Mouse (Mus musculus): ENCODE results near the gene Gm19402.

Gene Gm19402

DNA sequence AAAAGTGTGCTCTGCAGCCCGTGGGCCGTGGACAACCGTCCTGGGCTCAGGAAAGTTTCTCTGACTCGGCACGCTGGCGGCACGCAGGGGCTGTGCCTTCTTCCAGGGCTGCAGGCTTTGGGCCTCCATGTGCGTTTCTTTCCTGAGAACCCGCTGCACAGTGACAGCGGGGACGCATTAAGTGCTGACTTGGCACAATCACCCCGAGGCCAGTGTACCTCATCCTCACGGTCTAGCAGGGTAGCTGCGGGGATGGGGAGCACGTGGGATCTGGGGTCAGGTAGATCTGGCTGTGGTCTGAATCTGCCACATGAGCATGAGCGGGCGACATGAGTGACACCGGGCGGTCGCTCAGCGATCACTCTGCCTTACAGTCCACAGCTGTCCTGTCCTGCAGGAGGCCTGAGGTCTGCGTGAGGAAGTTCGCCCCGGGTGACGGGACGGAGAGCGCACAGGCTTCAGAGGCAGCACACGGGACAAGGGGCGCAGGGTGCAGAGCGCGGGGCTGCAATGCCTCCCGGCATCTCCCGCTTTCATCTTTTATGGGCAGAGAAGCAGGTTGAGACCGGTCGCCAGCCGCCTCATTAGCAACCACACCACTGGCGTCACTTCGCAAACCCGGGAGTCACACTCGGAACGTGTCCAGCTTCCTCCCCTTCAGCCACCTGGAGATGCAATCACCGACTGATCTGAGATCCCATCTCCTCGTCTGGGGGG, 26.4 kb downstream of the Gm19402 start:
- peak; percentile 22 for DNase-seq

DNA sequence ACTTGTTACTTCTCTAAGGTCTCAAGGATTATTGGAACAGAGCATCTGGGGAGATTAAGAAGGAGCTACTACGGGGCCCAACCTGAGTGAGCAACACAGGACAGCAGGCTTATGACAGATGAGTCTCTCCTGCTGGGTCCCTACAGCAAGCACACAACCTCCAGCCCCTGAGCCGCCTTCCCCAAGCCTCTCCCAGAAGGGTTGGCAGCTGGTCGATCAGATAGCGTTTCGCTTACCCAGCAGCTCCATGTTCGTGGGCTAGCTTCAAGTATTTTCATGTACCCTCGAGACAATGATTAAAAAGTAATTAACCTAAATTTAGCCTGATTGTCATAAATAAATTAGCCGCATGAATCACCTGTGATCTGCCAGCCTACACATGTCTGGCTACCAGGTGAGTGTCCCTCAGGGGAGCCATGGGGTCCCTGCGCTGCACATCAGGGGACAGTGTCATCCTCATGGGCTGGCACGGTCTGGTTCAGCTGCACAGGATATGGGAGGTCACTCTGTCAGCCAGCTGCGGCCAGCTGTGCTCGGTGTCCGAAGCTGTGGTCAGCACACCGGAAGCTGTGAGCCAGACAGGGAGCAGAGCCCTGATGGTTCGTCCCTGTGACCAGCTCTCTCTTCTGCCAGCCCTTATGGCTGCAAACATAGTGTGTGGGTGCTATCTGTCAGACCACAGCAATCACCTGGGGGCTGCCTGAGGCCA, 32.1 kb downstream of the Gm19402 start:
- DNase-seq, result no peak

- no peak for DNase-seq
Measured at GRCm38 (mm10) chr10:77652046-77652445, 38.5 kb downstream of the Gm19402 start.

DNA sequence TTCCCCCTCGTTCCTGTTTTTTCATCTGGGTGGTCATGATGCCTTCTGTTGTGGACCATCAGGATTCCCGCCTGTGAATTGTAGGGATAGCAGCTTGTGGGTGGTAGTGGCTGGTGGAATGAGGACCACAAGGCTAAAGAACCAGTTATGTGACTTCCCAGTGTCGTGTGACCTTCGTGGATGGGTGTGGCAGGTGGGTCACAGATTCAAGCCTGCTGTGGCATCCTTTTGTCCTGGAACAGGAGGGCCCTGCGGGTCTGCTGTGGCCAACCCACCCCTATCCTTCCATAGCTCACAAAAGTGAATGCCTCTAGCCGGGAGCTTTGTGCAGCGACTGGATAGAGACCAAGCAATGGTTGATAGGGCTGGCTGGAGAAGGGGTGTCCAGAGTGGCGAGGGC, 42.7 kb downstream of the Gm19402 start:
- no peak for DNase-seq

DNA sequence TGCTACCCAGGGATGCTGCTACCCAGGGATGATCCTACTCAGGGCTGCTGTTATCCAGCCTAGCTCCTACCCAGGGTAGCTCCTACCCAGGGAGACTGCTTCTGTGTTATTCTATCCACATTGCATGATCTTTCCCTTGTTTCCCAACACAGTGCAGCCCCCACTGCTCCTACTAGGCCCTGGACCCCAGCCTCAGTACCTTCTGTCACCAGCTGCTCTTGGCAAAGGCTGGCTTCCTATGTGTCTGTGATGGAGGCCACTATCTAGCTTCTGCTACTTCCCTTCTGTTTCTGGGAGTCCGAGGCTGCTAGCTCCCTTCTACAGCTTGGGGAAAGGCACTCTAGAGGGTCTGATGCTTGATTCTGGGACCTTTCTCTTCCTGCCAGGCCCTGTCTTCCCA, 43.1 kb downstream of the Gm19402 start:
- DNase-seq, result no peak

GRCm38 (mm10) chr10:77645571-77645970, 45.0 kb downstream of the Gm19402 start:
- no peak for DNase-seq

DNA sequence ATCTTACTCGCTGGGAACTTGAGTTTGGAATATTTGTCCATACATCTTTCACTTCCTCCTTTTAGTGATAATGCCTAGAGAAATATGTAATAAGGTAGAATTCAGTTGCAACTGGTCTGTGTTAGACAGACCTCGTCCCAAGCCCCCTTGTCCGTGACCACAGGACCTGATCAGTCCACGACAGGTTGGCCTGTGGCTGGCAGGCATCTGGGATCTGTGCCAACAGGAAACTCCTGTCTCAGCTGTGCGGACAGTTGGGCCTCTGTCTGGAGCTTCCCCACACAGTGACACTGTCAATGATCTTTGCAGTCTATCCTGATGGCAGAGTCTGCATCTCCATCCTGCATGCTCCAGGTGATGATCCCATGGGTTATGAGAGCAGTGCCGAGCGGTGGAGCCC, 47.4 kb downstream of the Gm19402 start:
- no peak for DNase-seq
